Mouse (Mus musculus) macrophage (primary cell): ENCODE data around the gene 9530068E07Rik. TPM values are rescaled to one million over a fixed set of nuclear protein-coding genes. Genes with fewer than 3 reads are reported as not detected.

Source experiments
- H3K27ac ChIP-seq: fragments of 350-480 bp; formaldehyde crosslinking; 2 replicates; pipeline ENCODE4 v1.9.0; 2021
- H3K36me3 ChIP-seq: fragments of 350-480 bp; formaldehyde crosslinking; 2 replicates; pipeline ENCODE4 v1.9.0; 2021; ENCODE audit errors: inconsistent target
- H3K4me3 ChIP-seq: fragments of 350-480 bp; formaldehyde crosslinking; 2 replicates; pipeline ENCODE4 v1.9.0; 2021; ENCODE audit errors: inconsistent target
- H3K79me2 ChIP-seq: fragments of 350-480 bp; formaldehyde crosslinking; 2 replicates; pipeline ENCODE4 v1.9.0; 2021; ENCODE audit errors: inconsistent target
- WGBS: methylation state at CpG from one replicate; pipeline ENCODE4 v1.1.7; 2026; ENCODE audit warnings: inconsistent platforms; ENCODE audit not compliant: missing documents; 5-methylcytosine and 5-hydroxymethylcytosine counted together
- polyA plus RNA-seq: library from polyadenylated mRNA; stranded (reverse); fragments of 250-400 nt; gene quantifications from 3 replicates; pipeline ENCODE4 v1.2.4, GENCODE M21; 2018; ENCODE audit warnings: inconsistent platforms

9530068E07Rik gene
- polyA plus RNA-seq, 1 experiment from 2014 or later: 126 TPM

- H3K36me3 ChIP-seq: no peaks in the 10 kb centered on the region
- no peak overlapping the region for H3K4me3 ChIP-seq
- 50% methylated on average over 12 of the region's 12 CpGs for whole genome bisulfite sequencing
- H3K79me2 ChIP-seq: no peaks in the 10 kb centered on the region
- H3K27ac ChIP-seq: no peak overlapping the region
Observed at GRCm38 (mm10) chr11:52421053-52421778, 25.0 kb downstream of the 9530068E07Rik start.

GRCm38 (mm10) chr11:52429440-52429839, 33.2 kb downstream of the 9530068E07Rik start:
- Histone ChIP-seq H3K36me3 (no peaks in the 10 kb centered on the region), H3K4me3 (no peak overlapping the region), H3K79me2 (no peaks in the 10 kb centered on the region), H3K27ac (no peak overlapping the region)
- WGBS: 82% methylated on average over 5 of the region's 6 CpGs

- WGBS: 82% methylated on average over 5 of the region's 5 CpGs
- Histone ChIP-seq H3K4me3 (no peak overlapping the region), H3K27ac (no peak overlapping the region), H3K36me3 (no peaks in the 10 kb centered on the region), H3K79me2 (no peaks in the 10 kb centered on the region)
Observed at GRCm38 (mm10) chr11:52431594-52431993, 35.4 kb downstream of the 9530068E07Rik start.

GRCm38 (mm10) chr11:52432148-52432547, 35.9 kb downstream of the 9530068E07Rik start:
- no peak overlapping the region for H3K4me3 ChIP-seq
- no peak overlapping the region for H3K27ac ChIP-seq
- no peaks in the 10 kb centered on the region for H3K36me3 ChIP-seq
- 88% methylated on average over 5 of the region's 5 CpGs for WGBS
- no peaks in the 10 kb centered on the region for H3K79me2 ChIP-seq

GRCm38 (mm10) chr11:52433076-52433796, 37.0 kb downstream of the 9530068E07Rik start:
- H3K79me2 ChIP-seq: no peaks in the 10 kb centered on the region
- 94% methylated on average over 8 of the region's 8 CpGs for WGBS
- no peaks in the 10 kb centered on the region for H3K36me3 ChIP-seq
- H3K27ac ChIP-seq: no peak overlapping the region
- H3K4me3 ChIP-seq: no peak overlapping the region

GRCm38 (mm10) chr11:52433797-52434195, 37.6 kb downstream of the 9530068E07Rik start:
- WGBS: 78% methylated on average over 2 of the region's 2 CpGs
- no peaks in the 10 kb centered on the region for H3K36me3 ChIP-seq
- H3K4me3 ChIP-seq: no peak overlapping the region
- H3K27ac ChIP-seq: no peak overlapping the region
- no peaks in the 10 kb centered on the region for H3K79me2 ChIP-seq

GRCm38 (mm10) chr11:52435466-52435865, 39.2 kb downstream of the 9530068E07Rik start:
- H3K79me2 ChIP-seq: no peaks in the 10 kb centered on the region
- H3K4me3 ChIP-seq: no peak overlapping the region
- 88% methylated on average over 5 of the region's 5 CpGs for WGBS
- H3K27ac ChIP-seq: no peak overlapping the region
- no peaks in the 10 kb centered on the region for H3K36me3 ChIP-seq

- Histone ChIP-seq H3K4me3 (no peak overlapping the region), H3K36me3 (no peaks in the 10 kb centered on the region), H3K79me2 (no peaks in the 10 kb centered on the region), H3K27ac (no peak overlapping the region)
- WGBS: 49% methylated on average over 10 of the region's 10 CpGs
Observed at GRCm38 (mm10) chr11:52437123-52437522, 40.9 kb downstream of the 9530068E07Rik start.

GRCm38 (mm10) chr11:52441096-52441495, 44.9 kb downstream of the 9530068E07Rik start:
- Histone ChIP-seq H3K4me3 (no peak overlapping the region), H3K79me2 (no peaks in the 10 kb centered on the region), H3K36me3 (no peaks in the 10 kb centered on the region), H3K27ac (no peak overlapping the region)
- 85% methylated on average over 2 of the region's 2 CpGs for WGBS

GRCm38 (mm10) chr11:52447242-52447641, 51.0 kb downstream of the 9530068E07Rik start:
- H3K27ac ChIP-seq: no peak overlapping the region
- H3K79me2 ChIP-seq: no peaks in the 10 kb centered on the region
- no peak overlapping the region for H3K4me3 ChIP-seq
- WGBS: 77% methylated on average over 4 of the region's 4 CpGs
- no peaks in the 10 kb centered on the region for H3K36me3 ChIP-seq

GRCm38 (mm10) chr11:52449004-52449403, 52.8 kb downstream of the 9530068E07Rik start:
- WGBS: 63% methylated on average over 3 of the region's 3 CpGs
- Histone ChIP-seq H3K27ac (no peak overlapping the region), H3K79me2 (no peaks in the 10 kb centered on the region), H3K36me3 (no peaks in the 10 kb centered on the region), H3K4me3 (no peak overlapping the region)

GRCm38 (mm10) chr11:52458281-52458680, 62.1 kb downstream of the 9530068E07Rik start:
- Histone ChIP-seq H3K36me3 (no peaks in the 10 kb centered on the region), H3K4me3 (no peak overlapping the region), H3K27ac (no peak overlapping the region), H3K79me2 (no peaks in the 10 kb centered on the region)
- WGBS: 94% methylated on average over 5 of the region's 5 CpGs
